Mouse (Mus musculus) testis, adult 2 months (tissue): ENCODE measurements at regions not wholly inside any gene's neighbourhood (a gene's known extent, or its start where the extent isn't known, plus 50 kb on each side); places are given as distances from the start of the nearest gene placed in this dataset.
"Not testable (repeated sequence)": the region's sequence is repeated elsewhere in the genome, so short reads cannot be mapped to it uniquely, and the experiment has no call there.

Experiments
- H3K27ac ChIP-seq: fragments of 200-500 bp; 2 replicates; pipeline ENCODE4 v1.5.1; 2012; ENCODE audit warnings: low read depth, low read length; ENCODE audit not compliant: control insufficient read depth, insufficient read depth
- H3K27me3 ChIP-seq: fragments of 200-500 bp; 2 replicates; pipeline ENCODE4 v1.6.1; 2012; ENCODE audit warnings: mild to moderate bottlenecking, low read length, moderate library complexity; ENCODE audit not compliant: control insufficient read depth, insufficient read depth
- H3K36me3 ChIP-seq: fragments of 200-500 bp; 2 replicates; pipeline ENCODE4 v1.6.1; 2012; ENCODE audit warnings: mild to moderate bottlenecking, low read length; ENCODE audit not compliant: control insufficient read depth, insufficient read depth
- H3K4me1 ChIP-seq: fragments of 200-500 bp; 2 replicates; pipeline ENCODE4 v1.6.1; 2012; ENCODE audit warnings: low read length; ENCODE audit not compliant: control insufficient read depth, insufficient read depth
- H3K4me3 ChIP-seq: fragments of 200-500 bp; 2 replicates; pipeline ENCODE4 v1.5.1; 2012; ENCODE audit warnings: low read depth, mild to moderate bottlenecking, low read length, moderate library complexity, mixed read lengths; ENCODE audit not compliant: control insufficient read depth
- CTCF ChIP-seq: fragments of 200-500 bp; IDR thresholded peaks from 2 replicates; pipeline ENCODE4 v1.5.1; 2012; ENCODE audit warnings: low read depth, mild to moderate bottlenecking, inconsistent platforms, low read length, moderate library complexity; ENCODE audit not compliant: control insufficient read depth, insufficient read depth, insufficient replicate concordance
- POLR2A ChIP-seq: fragments of 200-500 bp; IDR thresholded peaks from 2 replicates; pipeline ENCODE4 v1.6.1; 2012; ENCODE audit warnings: low read depth, mild to moderate bottlenecking, inconsistent platforms, low read length, moderate library complexity; ENCODE audit not compliant: control insufficient read depth

DNA sequence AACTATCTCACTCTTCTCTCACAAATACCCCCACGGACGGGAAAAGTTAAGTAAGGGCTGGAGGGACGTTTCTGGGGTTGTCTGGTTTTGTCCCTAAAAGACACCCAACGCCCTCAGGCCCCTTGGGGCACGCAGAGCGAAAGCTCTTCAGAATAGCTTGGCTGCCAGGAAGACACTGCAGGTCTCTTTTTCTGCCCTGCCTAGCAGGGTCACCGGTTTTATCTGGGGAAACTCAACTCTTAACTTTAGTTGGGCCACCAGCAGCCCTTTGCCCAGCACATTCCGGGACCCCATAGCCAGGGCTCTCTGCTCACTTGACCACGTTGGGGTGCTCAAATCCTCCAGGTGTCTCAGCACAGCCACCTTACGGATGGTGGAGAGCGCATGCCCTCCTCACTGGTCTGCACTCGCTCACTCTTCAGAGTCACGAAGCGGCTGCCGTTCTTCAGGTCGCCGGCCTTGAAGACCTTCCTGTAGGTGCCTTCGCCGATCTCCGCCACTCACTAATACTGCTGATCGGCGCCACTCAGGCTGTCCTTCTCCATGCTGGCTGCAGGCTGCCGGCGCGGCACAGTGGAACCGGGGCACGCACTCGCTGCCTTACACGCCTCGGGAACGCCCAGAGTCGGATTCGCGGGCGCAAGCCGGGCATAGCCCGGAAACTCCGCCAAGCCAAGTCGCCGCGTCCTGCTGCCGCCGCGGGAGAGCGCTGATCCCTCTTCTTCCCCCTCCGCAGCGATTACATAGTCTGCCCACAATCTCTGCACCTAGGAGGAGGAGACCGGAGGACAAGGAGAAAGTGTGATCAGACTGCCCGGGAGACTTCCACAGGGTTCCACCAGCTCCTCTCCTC lies 83.0 kb downstream of the Ulbp1 start:
- no peak overlapping the region for H3K27ac ChIP-seq
- no peaks in the 10 kb centered on the region for H3K36me3 ChIP-seq
- peaks cover 11% of the 10 kb centered on the region for H3K4me1 ChIP-seq
- peak overlapping the region; percentile 57 for H3K4me3 ChIP-seq
- no peaks in the 10 kb centered on the region for H3K27me3 ChIP-seq
- TF ChIP-seq CTCF (no peak), POLR2A (no peak)

DNA sequence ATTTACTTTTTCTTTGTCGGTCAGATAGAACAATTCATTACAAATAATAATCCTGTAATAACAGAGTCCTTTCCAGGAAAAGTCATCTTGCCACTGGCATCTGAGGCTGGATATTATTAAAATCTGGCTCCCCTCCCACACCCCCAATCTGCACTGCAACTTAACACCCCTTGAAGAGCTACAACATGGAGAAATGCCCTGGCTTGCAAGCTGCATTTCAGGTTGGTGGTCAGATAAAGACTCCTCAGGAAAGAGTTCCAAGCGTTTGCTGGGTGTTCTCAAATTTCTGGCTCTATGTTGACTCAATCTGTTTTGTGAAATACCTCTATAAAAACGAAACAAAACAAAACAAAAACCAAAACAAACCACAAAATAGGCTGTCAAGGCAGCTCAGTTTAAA lies 114.6 kb downstream of the Ulbp1 start:
- not testable (repeated sequence) for H3K27ac ChIP-seq, H3K36me3 ChIP-seq, H3K4me1 ChIP-seq, H3K27me3 ChIP-seq, H3K4me3 ChIP-seq

DNA sequence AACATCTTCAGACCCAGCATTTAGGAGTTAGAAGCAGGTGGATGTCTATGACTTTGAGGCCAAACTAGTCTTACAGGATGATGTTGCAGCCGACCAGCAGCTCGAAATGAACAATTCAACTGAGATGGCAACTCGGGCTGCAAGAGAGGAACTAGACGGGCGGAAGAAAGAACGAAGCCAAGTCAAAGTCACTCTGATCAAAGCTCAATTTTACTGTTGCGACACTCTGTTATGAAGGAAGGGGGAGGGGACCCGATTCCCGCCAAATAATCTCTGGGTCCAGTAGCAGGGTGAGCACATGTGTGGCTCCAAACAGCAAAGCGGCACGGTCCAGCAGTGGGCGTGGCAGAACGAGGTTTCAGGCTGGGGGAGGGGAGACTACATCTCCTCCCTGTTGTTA lies 129.1 kb downstream of the Ulbp1 start:
- not testable (repeated sequence) for H3K27me3 ChIP-seq, H3K4me1 ChIP-seq, H3K27ac ChIP-seq, H3K36me3 ChIP-seq, H3K4me3 ChIP-seq

DNA sequence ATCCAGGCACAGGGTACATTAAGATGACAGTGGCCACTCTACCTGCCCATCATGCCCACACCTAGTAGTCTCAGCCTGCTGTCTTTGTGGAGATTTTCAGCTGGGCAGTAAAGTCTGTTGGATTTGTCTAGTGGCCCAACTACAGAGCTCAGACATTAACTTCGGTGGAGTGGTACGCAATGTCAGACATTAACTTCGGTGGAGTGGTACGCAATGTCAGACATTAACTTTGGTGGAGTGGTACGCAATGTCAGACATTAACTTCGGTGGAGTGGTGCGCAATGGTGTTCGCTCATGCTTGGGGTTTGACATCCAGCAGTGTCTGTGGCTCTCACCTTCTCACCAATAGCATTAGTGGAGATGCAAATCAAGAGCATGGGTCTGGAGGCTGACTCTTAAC lies 129.7 kb downstream of the Ulbp1 start:
- H3K27me3 ChIP-seq, H3K4me1 ChIP-seq, H3K27ac ChIP-seq, H3K4me3 ChIP-seq, H3K36me3 ChIP-seq: not testable (repeated sequence)

DNA sequence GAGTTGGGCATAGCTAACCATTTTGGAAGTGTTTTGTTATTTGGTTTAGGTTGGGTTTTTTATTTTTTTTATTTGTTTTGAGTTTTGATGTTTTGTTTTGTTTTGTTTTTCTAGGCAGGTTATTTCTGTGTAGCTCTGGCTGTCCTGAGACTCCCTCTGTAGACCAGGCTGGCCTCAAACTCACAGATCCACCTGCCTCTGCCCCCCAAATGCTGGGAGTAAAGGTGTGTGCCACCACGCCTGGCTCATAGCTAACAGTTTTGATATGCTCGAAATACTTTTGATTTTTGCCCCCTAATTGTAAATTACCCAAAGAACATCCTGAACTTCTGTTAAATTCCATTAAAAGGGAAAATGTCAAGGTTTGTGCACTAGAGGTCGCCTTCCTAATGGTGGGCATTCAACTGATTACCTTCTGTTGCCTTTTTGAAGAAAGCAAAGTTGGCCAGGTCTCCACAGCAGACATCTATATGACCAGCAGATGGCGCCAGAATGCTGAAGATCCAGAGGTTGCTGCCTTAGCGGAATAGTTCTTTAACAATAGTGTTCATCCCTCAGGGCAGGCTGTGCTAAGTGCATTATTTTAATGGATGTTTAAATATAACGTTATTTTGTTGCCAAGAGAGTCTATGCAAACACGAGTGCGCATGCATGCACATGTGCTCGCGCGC lies 121.2 kb upstream of the Cnksr3 start:
- Histone ChIP-seq H3K4me1 (no peaks in the 10 kb centered on the region), H3K4me3 (no peak overlapping the region), H3K27me3 (no peaks in the 10 kb centered on the region), H3K27ac (no peak overlapping the region), H3K36me3 (no peaks in the 10 kb centered on the region)
- TF ChIP-seq CTCF (no peak; the same call in 1 of the 2 replicates), POLR2A (no peak)

DNA sequence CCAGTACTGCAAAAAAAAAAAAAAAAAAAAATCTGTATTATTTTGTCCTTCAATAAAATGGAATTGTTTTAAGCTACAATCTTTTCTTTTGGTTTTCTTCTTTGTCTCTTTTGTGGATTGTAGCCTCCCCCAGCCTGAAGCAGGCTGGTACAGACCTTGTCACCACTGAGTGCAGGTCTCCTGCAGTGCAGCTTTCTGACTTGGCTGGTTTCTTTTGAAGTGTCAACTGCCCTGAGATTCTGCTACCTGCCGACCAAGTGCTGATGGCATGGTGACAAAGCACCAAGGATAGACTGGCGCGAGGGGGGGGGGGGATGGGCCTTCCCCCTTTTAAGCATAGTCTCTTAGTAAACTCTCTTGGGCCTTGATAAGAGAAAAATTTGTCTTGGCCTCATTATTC lies 116.2 kb upstream of the Cnksr3 start:
- H3K27me3 ChIP-seq: no peaks in the 10 kb centered on the region

DNA sequence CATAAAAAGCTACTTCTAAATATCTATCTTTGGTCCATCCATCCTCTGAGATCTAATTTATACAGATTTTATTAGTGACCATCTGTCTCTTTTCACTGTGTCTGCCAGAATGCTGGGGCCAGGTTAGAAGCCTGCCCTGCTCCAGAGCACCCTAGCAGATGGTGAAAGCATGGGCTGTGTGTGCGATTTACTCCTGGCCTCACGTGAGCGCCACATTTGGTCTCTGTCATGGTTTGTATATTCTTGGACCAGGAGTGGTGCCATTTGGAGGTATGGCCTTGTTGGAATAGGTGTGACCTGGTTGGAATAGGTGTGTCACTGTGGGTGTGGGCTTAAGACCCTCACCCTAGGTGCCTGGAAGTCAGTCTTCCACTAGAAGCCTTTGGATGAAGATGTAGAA lies 115.0 kb upstream of the Cnksr3 start:
- not testable (repeated sequence) for H3K4me1 ChIP-seq, H3K27me3 ChIP-seq, H3K36me3 ChIP-seq, H3K27ac ChIP-seq, H3K4me3 ChIP-seq

More for the DNA sequence above, 116.2 kb upstream of the Cnksr3 start:
- no peaks in the 10 kb centered on the region for H3K36me3 ChIP-seq
- H3K27ac ChIP-seq: no peak overlapping the region
- TF ChIP-seq CTCF: no peak
- TF ChIP-seq POLR2A: no peak
- H3K4me1 ChIP-seq: no peaks in the 10 kb centered on the region
- no peak overlapping the region for H3K4me3 ChIP-seq

DNA sequence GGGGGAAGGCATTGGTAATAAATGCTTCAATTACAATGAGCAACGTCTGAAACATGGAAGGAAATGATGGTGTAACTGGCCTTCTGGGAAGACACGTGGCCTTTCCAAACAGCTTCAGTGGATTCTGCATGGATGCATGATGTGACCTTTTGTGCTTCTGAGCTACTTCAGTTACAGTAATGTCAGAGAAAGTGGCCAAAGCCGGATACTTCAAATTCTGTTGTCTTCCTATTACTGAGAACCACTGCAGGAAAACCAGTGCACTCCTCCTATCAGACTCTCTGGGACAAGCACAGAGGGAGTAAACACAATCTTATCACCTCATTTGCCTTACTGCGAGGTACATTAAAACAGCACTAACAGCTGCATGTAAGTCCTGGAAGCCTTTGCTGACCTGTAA lies 113.0 kb upstream of the Cnksr3 start:
- TF ChIP-seq CTCF: no peak
- TF ChIP-seq POLR2A: no peak

More for the DNA sequence above, 113.0 kb upstream of the Cnksr3 start:
- Histone ChIP-seq H3K4me3 (no peak overlapping the region), H3K36me3 (no peaks in the 10 kb centered on the region), H3K27ac (no peak overlapping the region), H3K4me1 (no peaks in the 10 kb centered on the region), H3K27me3 (no peaks in the 10 kb centered on the region)
